Mouse (Mus musculus): Measurements from ENCODE around the gene Fry. TPM values are rescaled to one million over a fixed set of nuclear protein-coding genes. Genes with fewer than 3 reads are reported as not detected.

The Fry gene
- polyA plus RNA-seq, 1 experiment from 2014 or later, result 7.1 TPM

DNA sequence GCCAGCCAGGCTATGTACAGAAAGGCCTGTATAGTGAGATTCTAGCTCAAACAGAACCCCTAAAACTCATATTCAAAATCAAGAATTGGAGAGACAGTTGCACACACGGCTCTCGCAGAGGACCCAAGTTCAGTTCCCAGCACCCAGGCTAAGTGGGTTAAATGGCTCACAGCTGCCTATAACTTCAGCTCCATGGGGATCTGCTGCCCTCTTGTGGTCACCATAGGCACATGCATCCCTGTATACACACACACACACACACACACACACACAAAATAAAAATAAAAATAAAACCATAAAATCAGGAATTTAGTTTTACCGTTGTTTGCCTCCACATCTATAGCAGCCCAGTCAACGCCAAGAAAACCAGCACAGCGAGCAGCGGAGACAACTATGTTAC lies 276.2 kb downstream of the Fry start:
- ATAC-seq, result no peak
- 93% methylated on average over 6 of the region's 6 CpGs for WGBS

DNA sequence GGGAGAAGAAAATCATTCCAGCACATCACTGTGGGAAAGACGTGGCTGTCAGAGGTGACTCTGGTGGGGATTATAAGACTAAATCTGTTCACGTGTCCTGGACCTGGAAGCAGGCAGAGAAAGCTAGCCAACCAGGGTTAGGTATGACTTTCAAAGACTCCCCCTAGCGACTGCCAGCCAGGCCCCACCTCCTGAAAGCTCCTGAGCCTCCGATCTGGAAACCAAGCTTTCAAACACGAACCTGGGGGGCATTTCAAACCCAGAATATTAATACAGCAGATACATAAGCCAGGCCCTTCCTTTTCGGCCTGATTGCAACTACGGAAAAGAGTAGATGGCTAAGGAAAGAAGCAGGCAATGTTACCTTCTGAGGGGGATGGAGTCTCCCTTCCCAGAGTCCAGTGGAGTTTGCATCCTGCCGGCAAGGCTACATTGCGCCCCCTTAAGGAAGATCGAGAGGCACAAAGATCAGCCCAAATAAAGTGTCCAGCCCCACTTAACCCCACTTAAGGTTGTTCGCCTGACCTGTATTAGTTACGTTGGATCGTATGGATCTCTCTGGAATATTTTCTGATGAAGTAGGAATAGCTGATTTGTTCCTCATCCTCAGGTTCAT lies 284.5 kb downstream of the Fry start:
- no peaks in the 10 kb centered on the region for H3K27me3 ChIP-seq (replicated peaks)

More for the DNA sequence above, 276.2 kb downstream of the Fry start:
- Histone ChIP-seq H3K27ac (no peak overlapping the region), H3K9me3 (no peaks in the 10 kb centered on the region), H3K4me3 (replicated peaks) (no peak overlapping the region), H3K27me3 (replicated peaks) (no peaks in the 10 kb centered on the region), H3K4me1 (replicated peaks) (no peaks in the 10 kb centered on the region), H3K9ac (no peak overlapping the region), H3K36me3 (0 out of 2 replicates have a peak, but pooled peaks cover 3% of the 10 kb centered on the region), H3K4me2 (replicated peaks) (no peak overlapping the region)

DNA sequence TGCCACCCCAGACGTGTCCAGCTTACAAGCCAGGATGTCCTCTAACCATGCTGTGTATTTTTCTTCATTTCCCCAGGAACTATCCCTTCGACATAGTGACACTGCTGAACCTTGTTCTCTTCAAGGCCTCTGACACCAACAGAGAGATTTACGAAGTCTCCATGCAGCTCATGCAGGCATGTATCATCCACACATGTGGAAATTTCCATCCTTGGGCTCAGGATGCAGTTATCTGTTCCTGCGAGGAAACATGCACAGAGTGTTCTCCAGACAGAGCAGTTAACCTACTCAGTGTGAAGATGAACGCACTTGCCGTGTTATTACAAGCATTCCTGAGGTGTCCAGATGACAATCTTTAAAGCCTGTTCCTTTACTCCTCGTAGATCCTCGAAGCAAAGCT lies 286.4 kb downstream of the Fry start:
- Histone ChIP-seq H3K4me3 (replicated peaks) (no peak overlapping the region), H3K27me3 (replicated peaks) (no peaks in the 10 kb centered on the region), H3K4me2 (replicated peaks) (no peak overlapping the region), H3K27ac (no peak overlapping the region), H3K9me3 (no peaks in the 10 kb centered on the region), H3K36me3 (no peaks in the 10 kb centered on the region), H3K4me1 (replicated peaks) (peaks cover 10% of the 10 kb centered on the region; the same call in 1 of the 2 replicates), H3K9ac (no peak overlapping the region)
- WGBS, result 70% methylated on average over 8 of the region's 8 CpGs
- no peak for ATAC-seq

More for the DNA sequence above, 284.5 kb downstream of the Fry start:
- no peak for ATAC-seq
- no peaks in the 10 kb centered on the region for H3K9me3 ChIP-seq
- no peaks in the 10 kb centered on the region for H3K36me3 ChIP-seq
- no peaks in the 10 kb centered on the region for H3K4me1 ChIP-seq (replicated peaks)
- no peak overlapping the region; the same call in 1 of the 2 replicates for H3K4me2 ChIP-seq (replicated peaks)
- no peak overlapping the region for H3K27ac ChIP-seq
- WGBS, result 38% methylated on average over 13 of the region's 13 CpGs
- no peak overlapping the region for H3K9ac ChIP-seq
- no peak overlapping the region for H3K4me3 ChIP-seq (replicated peaks)

DNA sequence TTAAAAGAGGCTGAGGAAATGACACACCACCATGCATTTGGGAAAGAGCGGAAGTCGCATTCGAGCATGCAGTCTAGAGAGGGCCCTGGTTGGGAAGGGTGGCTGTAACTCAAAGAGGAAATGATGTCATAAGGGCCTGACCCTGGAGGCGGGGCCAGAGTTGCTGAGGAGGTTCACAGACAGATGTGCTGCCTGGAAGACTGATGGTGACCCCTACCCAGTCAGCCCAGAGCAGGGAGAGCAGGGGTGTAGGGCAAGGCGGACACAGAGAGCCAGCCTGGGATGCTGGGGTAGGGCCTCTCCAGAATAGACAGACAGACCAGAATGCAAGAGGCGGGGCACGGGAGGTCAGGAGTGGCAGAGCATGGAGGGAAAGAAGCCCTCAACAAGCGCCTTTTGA lies 290.5 kb downstream of the Fry start:
- Histone ChIP-seq H3K9ac (no peak overlapping the region), H3K4me2 (replicated peaks) (no peak overlapping the region)
- WGBS, result 62% methylated on average over 8 of the region's 8 CpGs

DNA sequence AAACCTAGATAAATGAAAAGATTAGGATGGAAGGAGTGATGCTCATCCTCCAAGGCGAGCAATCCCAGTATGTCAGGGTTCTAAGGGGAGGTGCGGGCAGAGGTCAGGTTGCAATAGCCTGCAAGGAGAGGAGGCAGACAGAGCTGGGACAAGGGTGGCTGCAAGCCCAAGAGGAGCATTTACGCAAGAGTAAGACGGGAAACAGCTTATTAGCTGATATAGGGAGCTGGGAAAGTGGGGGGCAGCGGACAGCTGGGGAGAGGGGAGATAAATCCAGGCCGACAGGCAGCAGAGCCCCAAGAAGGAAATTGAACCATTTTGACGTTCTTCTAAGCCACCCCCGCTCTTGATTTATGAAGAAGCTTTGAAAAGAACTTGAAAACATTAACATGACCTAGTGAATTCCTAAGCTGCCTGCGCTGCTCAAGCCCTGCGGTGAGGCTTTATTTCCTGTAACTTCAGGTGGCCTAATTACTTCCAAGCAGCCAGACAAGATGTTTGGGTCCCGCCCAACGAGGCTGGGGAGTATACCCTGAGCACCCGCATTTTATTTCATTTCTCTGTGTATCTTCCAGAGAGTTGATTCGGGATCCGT lies 291.1 kb downstream of the Fry start:
- no peaks in the 10 kb centered on the region for H3K9me3 ChIP-seq
- WGBS, result 37% methylated on average over 15 of the region's 15 CpGs
- no peak overlapping the region for H3K9ac ChIP-seq
- no peak overlapping the region for H3K4me2 ChIP-seq (replicated peaks)
- H3K27ac ChIP-seq, result peak overlapping the region; percentile 37
- peak; percentile 39; the same call in 1 of the 2 replicates for ATAC-seq
- no peaks in the 10 kb centered on the region for H3K27me3 ChIP-seq (replicated peaks)
- H3K4me3 ChIP-seq (replicated peaks), result no peak overlapping the region
- H3K36me3 ChIP-seq, result no peaks in the 10 kb centered on the region
- peaks cover 11% of the 10 kb centered on the region; the same call in 1 of the 2 replicates for H3K4me1 ChIP-seq (replicated peaks)

More for the DNA sequence above, 290.5 kb downstream of the Fry start:
- H3K9me3 ChIP-seq, result no peaks in the 10 kb centered on the region
- no peaks in the 10 kb centered on the region for H3K36me3 ChIP-seq
- no peak overlapping the region for H3K4me3 ChIP-seq (replicated peaks)
- H3K4me1 ChIP-seq (replicated peaks), result peaks cover 11% of the 10 kb centered on the region; the same call in 1 of the 2 replicates
- H3K27me3 ChIP-seq (replicated peaks), result no peaks in the 10 kb centered on the region
- peak; percentile 34; the same call in 1 of the 2 replicates for ATAC-seq
- H3K27ac ChIP-seq, result peak overlapping the region; percentile 37; the same call in 1 of the 2 replicates

DNA sequence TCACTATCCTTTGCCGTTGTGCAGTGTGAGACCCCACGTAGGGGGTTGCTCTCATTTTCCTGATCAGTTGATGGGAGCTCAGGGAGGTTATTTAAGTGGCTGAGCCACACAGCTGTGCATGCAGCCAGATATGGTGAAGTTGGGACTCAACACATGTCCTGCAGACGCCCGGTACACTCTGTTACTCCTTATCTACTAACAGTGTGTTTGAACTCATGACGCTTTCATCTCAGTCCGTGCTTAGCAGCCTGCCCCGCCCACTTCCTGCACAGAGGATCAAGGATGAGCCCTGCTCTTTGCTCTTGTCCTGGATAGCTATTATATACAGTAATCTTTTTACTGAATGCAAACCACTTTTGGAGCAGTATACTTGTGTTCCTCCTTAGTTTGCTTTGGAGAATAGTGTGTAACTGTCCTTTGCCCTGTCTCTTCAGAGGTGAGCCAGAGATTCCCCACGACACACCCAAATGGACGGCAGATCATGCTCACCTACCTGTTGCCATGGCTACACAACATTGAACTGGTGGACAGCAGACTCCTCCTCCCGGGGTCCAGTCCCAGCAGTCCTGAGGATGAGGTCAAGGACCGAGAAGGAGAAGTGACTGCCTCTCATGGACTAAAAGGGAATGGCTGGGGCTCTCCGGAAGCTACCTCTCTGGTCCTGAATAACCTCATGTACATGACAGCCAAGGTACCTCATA lies 294.5 kb downstream of the Fry start:
- 60% methylated on average over 12 of the region's 12 CpGs for WGBS
- no peak overlapping the region for H3K4me2 ChIP-seq (replicated peaks)
- no peaks in the 10 kb centered on the region for H3K27me3 ChIP-seq (replicated peaks)
- no peaks in the 10 kb centered on the region for H3K9me3 ChIP-seq
- H3K4me1 ChIP-seq (replicated peaks), result peaks cover 11% of the 10 kb centered on the region; the same call in 1 of the 2 replicates
- H3K9ac ChIP-seq, result no peak overlapping the region
- no peak overlapping the region for H3K4me3 ChIP-seq (replicated peaks)
- no peak for ATAC-seq
- H3K36me3 ChIP-seq, result no peaks in the 10 kb centered on the region
- no peak overlapping the region for H3K27ac ChIP-seq

DNA sequence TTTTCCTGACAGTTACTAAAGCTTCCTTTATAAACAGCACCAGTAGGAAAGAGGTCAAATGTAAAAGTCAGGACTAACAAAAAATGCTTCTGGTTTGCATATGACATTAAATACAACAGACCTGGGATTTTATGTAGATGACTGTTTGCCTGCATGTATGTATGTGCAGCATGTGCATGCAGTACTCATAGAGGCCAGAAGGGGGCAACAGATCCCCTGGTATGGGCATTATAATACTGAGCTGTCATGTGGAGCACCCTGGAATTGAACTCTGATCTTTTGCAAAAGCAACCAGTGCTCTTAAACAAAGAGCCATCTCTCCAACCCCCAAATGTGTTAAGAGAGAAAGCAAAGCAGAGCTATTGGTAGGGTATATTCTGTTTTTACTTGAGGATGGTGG lies 296.4 kb downstream of the Fry start:
- Histone ChIP-seq H3K9ac (no peak overlapping the region), H3K27ac (no peak overlapping the region), H3K9me3 (no peaks in the 10 kb centered on the region), H3K27me3 (replicated peaks) (no peaks in the 10 kb centered on the region), H3K4me2 (replicated peaks) (no peak overlapping the region), H3K4me3 (replicated peaks) (no peak overlapping the region), H3K36me3 (no peaks in the 10 kb centered on the region), H3K4me1 (replicated peaks) (peaks cover 1% of the 10 kb centered on the region; the same call in 1 of the 2 replicates)
- ATAC-seq, result no peak

DNA sequence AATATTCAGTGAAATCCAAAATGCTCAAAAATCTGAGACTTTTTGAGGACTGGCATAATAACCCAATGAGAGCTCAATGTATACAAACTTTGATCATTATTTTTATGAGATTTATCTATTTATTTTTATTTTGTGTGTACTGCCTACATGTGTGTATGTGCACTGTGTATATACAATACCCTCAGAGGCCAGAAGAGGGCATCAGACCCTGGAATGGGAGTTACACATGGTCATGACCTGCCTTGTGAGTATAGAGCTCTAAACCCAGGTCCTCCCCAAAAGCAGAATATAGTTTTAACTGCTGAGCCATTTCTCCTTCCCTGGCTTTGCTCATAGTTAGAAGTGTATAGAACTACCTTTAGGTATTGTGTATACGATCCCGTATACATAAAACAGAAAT lies 298.8 kb downstream of the Fry start:
- Histone ChIP-seq H3K36me3 (no peaks in the 10 kb centered on the region), H3K4me1 (replicated peaks) (no peaks in the 10 kb centered on the region), H3K4me3 (replicated peaks) (no peak overlapping the region), H3K9ac (no peak overlapping the region), H3K27me3 (replicated peaks) (no peaks in the 10 kb centered on the region), H3K4me2 (replicated peaks) (no peak overlapping the region), H3K27ac (no peak overlapping the region), H3K9me3 (no peaks in the 10 kb centered on the region)
- 84% methylated on average over 2 of the region's 2 CpGs for WGBS
- no peak for ATAC-seq

DNA sequence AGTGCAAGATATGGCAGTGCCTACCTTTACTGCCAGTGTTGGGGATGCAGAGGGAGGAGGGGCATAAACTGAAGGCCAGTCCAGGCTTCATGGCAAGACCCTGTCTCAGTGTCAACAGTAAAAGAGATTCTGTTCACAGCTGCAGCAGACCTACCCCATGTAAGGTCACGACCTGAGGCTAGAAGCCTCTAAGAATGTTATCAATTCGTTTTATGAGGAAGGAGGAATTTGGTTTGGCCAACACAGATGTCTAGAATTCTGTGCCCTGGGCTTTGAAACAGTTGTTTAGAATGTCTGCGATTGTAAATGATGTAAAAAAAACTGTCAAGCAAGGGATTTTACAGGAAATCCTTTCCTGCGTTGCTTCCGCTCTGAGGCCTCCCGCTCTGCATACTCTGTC lies 299.6 kb downstream of the Fry start:
- Histone ChIP-seq H3K27ac (no peak overlapping the region), H3K4me1 (replicated peaks) (no peaks in the 10 kb centered on the region), H3K4me3 (replicated peaks) (no peak overlapping the region), H3K27me3 (replicated peaks) (no peaks in the 10 kb centered on the region), H3K9ac (no peak overlapping the region), H3K36me3 (no peaks in the 10 kb centered on the region; the same call in 1 of the 2 replicates), H3K4me2 (replicated peaks) (no peak overlapping the region), H3K9me3 (no peaks in the 10 kb centered on the region)
- ATAC-seq, result no peak
- WGBS, result 23% methylated on average over 6 of the region's 6 CpGs

DNA sequence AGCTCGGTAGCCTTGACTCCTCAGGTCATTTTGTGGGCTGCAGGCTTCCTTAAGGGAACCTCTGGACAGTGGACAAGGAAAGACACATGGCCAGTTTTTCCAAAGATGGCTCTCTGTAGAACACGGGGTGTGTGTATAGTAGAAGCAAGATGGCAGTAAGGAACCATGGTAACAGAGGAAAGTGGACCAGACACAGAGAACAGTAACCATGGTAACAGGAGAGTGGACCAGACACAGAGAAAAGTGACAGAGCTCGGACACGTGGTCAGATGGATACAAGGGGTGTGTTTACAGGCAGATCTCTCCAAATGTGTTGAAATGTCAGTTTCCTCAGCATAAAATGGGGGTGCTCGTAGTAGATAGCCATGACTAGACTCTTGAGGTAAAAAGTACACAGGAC lies 306.6 kb downstream of the Fry start:
- no peak overlapping the region for H3K4me2 ChIP-seq (replicated peaks)
- no peak overlapping the region for H3K9ac ChIP-seq
- no peaks in the 10 kb centered on the region for H3K9me3 ChIP-seq
- H3K27me3 ChIP-seq (replicated peaks), result no peaks in the 10 kb centered on the region
- peaks cover 1% of the 10 kb centered on the region; the same call in 1 of the 2 replicates for H3K36me3 ChIP-seq
- no peak overlapping the region for H3K4me3 ChIP-seq (replicated peaks)
- 82% methylated on average over 5 of the region's 5 CpGs for WGBS
- no peak overlapping the region for H3K27ac ChIP-seq
- no peak for ATAC-seq
- no peaks in the 10 kb centered on the region for H3K4me1 ChIP-seq (replicated peaks)

DNA sequence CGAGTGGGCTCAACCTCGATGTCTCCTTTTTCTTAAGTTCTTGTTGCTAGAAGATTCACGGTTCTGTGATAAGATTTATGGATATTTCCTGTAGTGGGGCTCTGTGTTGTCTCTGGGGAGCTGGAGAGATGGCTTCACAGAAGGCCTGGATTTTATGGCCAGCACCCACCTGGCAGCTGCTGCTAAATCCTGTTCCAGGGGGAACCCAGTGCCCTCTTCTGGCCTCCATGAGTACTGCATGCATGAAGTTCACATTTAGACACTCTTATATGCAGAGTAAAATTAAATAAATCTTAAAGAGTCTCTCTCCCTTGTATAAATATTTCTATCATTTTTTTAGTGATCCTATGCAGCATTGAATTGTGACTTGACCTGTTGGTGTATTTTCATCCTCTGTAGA lies 308.1 kb downstream of the Fry start:
- H3K4me3 ChIP-seq (replicated peaks), result no peak overlapping the region
- WGBS, result 71% methylated on average over 3 of the region's 3 CpGs
- no peak for ATAC-seq

DNA sequence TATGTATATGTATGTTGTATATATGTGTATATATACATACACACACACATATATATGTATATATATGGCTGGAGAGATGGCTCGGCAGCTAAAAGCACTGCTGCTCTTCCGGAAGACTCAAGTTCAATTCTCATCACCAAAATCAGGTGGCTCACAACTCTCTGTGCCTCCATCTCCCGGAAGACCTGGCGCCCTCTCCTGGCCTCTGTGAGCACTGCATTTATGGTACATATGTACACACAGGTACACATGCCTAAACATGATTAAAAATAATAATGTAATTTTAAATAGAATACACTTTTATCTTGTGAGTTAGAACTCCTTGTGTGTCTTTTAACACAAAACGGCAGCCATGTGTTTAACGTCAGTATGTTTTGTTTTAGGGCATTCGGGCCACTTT lies 312.8 kb downstream of the Fry start:
- no peaks in the 10 kb centered on the region for H3K27me3 ChIP-seq (replicated peaks)
- WGBS, result 96% methylated on average over 7 of the region's 7 CpGs
- H3K9me3 ChIP-seq, result no peaks in the 10 kb centered on the region
- no peaks in the 10 kb centered on the region for H3K4me1 ChIP-seq (replicated peaks)
- H3K9ac ChIP-seq, result no peak overlapping the region
- peaks cover 8% of the 10 kb centered on the region for H3K36me3 ChIP-seq
- H3K4me2 ChIP-seq (replicated peaks), result no peak overlapping the region
- ATAC-seq, result no peak
- no peak overlapping the region for H3K27ac ChIP-seq
- no peak overlapping the region for H3K4me3 ChIP-seq (replicated peaks)

More for the DNA sequence above, 308.1 kb downstream of the Fry start:
- H3K36me3 ChIP-seq, result peaks cover 3% of the 10 kb centered on the region; the same call in 1 of the 2 replicates
- no peaks in the 10 kb centered on the region for H3K4me1 ChIP-seq (replicated peaks)
- no peaks in the 10 kb centered on the region for H3K27me3 ChIP-seq (replicated peaks)
- H3K9ac ChIP-seq, result no peak overlapping the region
- H3K9me3 ChIP-seq, result no peaks in the 10 kb centered on the region
- no peak overlapping the region for H3K4me2 ChIP-seq (replicated peaks)
- no peak overlapping the region for H3K27ac ChIP-seq
